In the genomic region with DNA sequence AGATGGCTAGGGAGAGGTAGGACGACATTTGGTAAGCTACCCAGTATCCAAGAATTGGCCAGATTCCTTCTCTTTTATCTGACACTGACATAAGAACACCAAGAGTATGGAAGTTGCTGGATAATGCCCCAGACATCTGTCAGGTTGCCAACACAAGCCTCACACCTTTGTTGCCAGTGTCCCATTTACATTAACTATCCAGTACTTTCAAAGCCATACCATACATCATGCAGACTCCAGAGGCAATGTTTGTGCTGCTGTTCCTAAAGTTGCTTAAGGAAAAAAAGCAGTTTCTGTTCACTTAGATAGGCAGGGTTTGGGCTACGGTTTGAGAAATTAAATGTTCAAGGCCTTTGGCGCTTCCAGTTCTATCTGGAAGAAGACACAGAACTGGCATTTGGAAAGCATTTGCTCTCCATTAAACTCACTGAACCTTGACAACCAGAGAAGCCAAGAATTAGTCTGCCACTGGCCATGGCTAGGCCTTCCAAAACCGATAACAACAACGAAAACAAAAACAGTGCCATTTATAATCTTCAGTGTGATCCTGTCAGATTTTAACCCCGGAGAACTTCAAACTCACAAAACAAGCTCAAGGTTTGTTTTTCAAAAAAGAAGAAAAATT, we compare ENCODE assay signal across 17 mouse cellular contexts.
DNase-seq lines count a peak whose midpoint lies in the region; ATAC-seq and TF ChIP-seq lines count a peak whose summit lies in the region.
"Had no signal": no experiment of that assay in that cellular context is flagged by ENCODE, and none has a peak within 500 bp of the region (broad histone marks: within the 10 kb centered on the region; RNA-seq: fewer than 3 reads in every experiment).

No protein-coding gene starts in this region.

- H3K9ac ChIP-seq in midbrain, postnatal 0 days (replicated peaks; ENCODE audit: low read length, poor library complexity, severe bottlenecking): no peak overlapping the region
- H3K9ac ChIP-seq in midbrain, embryonic 13.5 days (replicated peaks): no peak overlapping the region
- no peak overlapping the region for H3K9ac ChIP-seq in neural tube, embryonic 15.5 days (replicated peaks)
- H3K9ac ChIP-seq: forebrain, postnatal 0 days; heart, embryonic 13.5 days; intestine, embryonic 15.5 days; liver, embryonic 15.5 days; midbrain, embryonic 12.5 days had no signal

- no peak for DNase-seq in frontal cortex, postnatal 25 days (ENCODE audit: low spot score in 2 of 2)
- peak; percentile 10 for DNase-seq in midbrain, postnatal 0 days (ENCODE audit: low spot score)
- peak; percentile 32 to 36 for DNase-seq in cerebellum, adult 18-20 months
- peak; percentile 29 to 69 for DNase-seq in kidney, postnatal 36 days
- no peak for DNase-seq in left cerebral cortex, adult 11 months (ENCODE audit: low spot score)
- DNase-seq: B cell, adult 2 months; forebrain, postnatal 0 days; layer of hippocampus, adult 9-11 months had no signal

- H3K4me2 ChIP-seq in midbrain, postnatal 0 days (ENCODE audit: low read depth, low read length, poor library complexity, severe bottlenecking): no peak overlapping the region
- no peak overlapping the region for H3K4me2 ChIP-seq in midbrain, embryonic 13.5 days (replicated peaks)
- H3K4me2 ChIP-seq in neural tube, embryonic 15.5 days: no peak overlapping the region
- H3K4me2 ChIP-seq: heart, embryonic 13.5 days; intestine, embryonic 15.5 days; liver, embryonic 15.5 days; midbrain, embryonic 12.5 days had no signal

- H3K27ac ChIP-seq in midbrain, postnatal 0 days (ENCODE audit: low read depth, low read length): no peak overlapping the region
- no peak overlapping the region for H3K27ac ChIP-seq in midbrain, embryonic 13.5 days
- H3K27ac ChIP-seq in neural tube, embryonic 15.5 days (replicated peaks): no peak overlapping the region
- H3K27ac ChIP-seq: heart, embryonic 13.5 days; hindbrain, embryonic 10.5 days; intestine, embryonic 15.5 days; limb, embryonic 10.5 days; liver, embryonic 15.5 days; midbrain, embryonic 12.5 days had no signal

- no peaks in the 10 kb centered on the region for H3K36me3 ChIP-seq in midbrain, postnatal 0 days (ENCODE audit: insufficient read depth, low read length)
- H3K36me3 ChIP-seq in midbrain, embryonic 13.5 days: no peaks in the 10 kb centered on the region
- H3K36me3 ChIP-seq in neural tube, embryonic 15.5 days: no peaks in the 10 kb centered on the region
- H3K36me3 ChIP-seq: heart, embryonic 13.5 days; hindbrain, embryonic 10.5 days; intestine, embryonic 15.5 days; limb, embryonic 10.5 days; liver, embryonic 15.5 days; midbrain, embryonic 12.5 days had no signal

- ATAC-seq in frontal cortex, adult (ENCODE audit: low TSS enrichment): peak; percentile 30; the same call in 1 of the 2 replicates
- no peak for ATAC-seq in midbrain, postnatal 0 days (ENCODE audit: low FRiP score)
- no peak for ATAC-seq in midbrain, embryonic 13.5 days
- no peak for ATAC-seq in neural tube, embryonic 15.5 days (ENCODE audit: low FRiP score)
- ATAC-seq: forebrain, postnatal 0 days; intestine, embryonic 15.5 days had no signal

- H3K4me3 ChIP-seq in midbrain, postnatal 0 days (ENCODE audit: low read depth, low read length): no peak overlapping the region
- H3K4me3 ChIP-seq in midbrain, embryonic 13.5 days (replicated peaks): no peak overlapping the region
- no peak overlapping the region for H3K4me3 ChIP-seq in neural tube, embryonic 15.5 days (replicated peaks)
- H3K4me3 ChIP-seq: heart, embryonic 13.5 days; hindbrain, embryonic 10.5 days; intestine, embryonic 15.5 days; limb, embryonic 10.5 days; liver, embryonic 15.5 days; midbrain, embryonic 12.5 days had no signal

- H3K4me1 ChIP-seq in midbrain, postnatal 0 days (ENCODE audit: insufficient read depth, low read length): no peaks in the 10 kb centered on the region
- H3K4me1 ChIP-seq in midbrain, embryonic 13.5 days (replicated peaks): no peaks in the 10 kb centered on the region
- no peaks in the 10 kb centered on the region for H3K4me1 ChIP-seq in neural tube, embryonic 15.5 days
- H3K4me1 ChIP-seq: intestine, embryonic 15.5 days; limb, embryonic 10.5 days; liver, embryonic 15.5 days had no signal

- 82% methylated on average over 6 of the region's 6 CpGs for WGBS in midbrain, postnatal 0 days
- WGBS in midbrain, embryonic 13.5 days: 91% methylated on average over 6 of the region's 6 CpGs
- 75% methylated on average over 6 of the region's 6 CpGs for WGBS in neural tube, embryonic 15.5 days

- H3K27me3 ChIP-seq in midbrain, postnatal 0 days (ENCODE audit: insufficient read depth, low read length): no peaks in the 10 kb centered on the region
- H3K27me3 ChIP-seq in midbrain, embryonic 13.5 days: no peaks in the 10 kb centered on the region
- H3K27me3 ChIP-seq in neural tube, embryonic 15.5 days (replicated peaks): no peaks in the 10 kb centered on the region
- H3K27me3 ChIP-seq: heart, embryonic 13.5 days; intestine, embryonic 15.5 days; liver, embryonic 15.5 days; midbrain, embryonic 12.5 days had no signal

- TF ChIP-seq CTCF in midbrain, postnatal 0 days (IDR thresholded peaks at IDR 0.05): no peak

- H3K9me3 ChIP-seq in midbrain, postnatal 0 days (ENCODE audit: low read length): no peaks in the 10 kb centered on the region
- H3K9me3 ChIP-seq in midbrain, embryonic 13.5 days: no peaks in the 10 kb centered on the region
- no peaks in the 10 kb centered on the region for H3K9me3 ChIP-seq in neural tube, embryonic 15.5 days (replicated peaks)
- H3K9me3 ChIP-seq: heart, embryonic 13.5 days; hindbrain, embryonic 10.5 days; intestine, embryonic 15.5 days; limb, embryonic 10.5 days; liver, embryonic 15.5 days; midbrain, embryonic 12.5 days had no signal

Comparison
In these comparisons a context has a peak if more than half of its experiments do, and no peak if none do; other contexts are left out.
1. DNase-seq: peak in midbrain, postnatal 0 days (single experiment), cerebellum, adult 18-20 months (2 of 2) and kidney, postnatal 36 days (2 of 2); none in frontal cortex, postnatal 25 days (0 of 2) and left cerebral cortex, adult 11 months (single experiment).